Mouse (Mus musculus) megakaryocyte, embryonic 14.5 days (primary cell): ENCODE data around the gene Pi4kb.

ENCODE experiments used
- FLI1 ChIP-seq: IDR thresholded peaks from 2 replicates; pipeline ENCODE4 v1.6.1; 2012; ENCODE audit warnings: low read length, inconsistent platforms, mixed read lengths
- GATA1 ChIP-seq: IDR thresholded peaks from 3 replicates; pipeline ENCODE4 v1.6.1; 2012; ENCODE audit warnings: mixed read lengths, low read length, inconsistent platforms, borderline replicate concordance

GRCm38 (mm10) chr3:94949645-94950044, 24.9 kb upstream of the Pi4kb start:
- TF ChIP-seq FLI1 (no peak), GATA1 (no peak)
